Mouse (Mus musculus) T-helper 1 cell (primary cell): ENCODE results near the gene Olfr1309.
"Not testable (repeated sequence)": the region's sequence is repeated elsewhere in the genome, so short reads cannot be mapped to it uniquely, and the experiment has no call there.

ENCODE experiments used
- in situ Hi-C: fragments of 300-600 bp; cut with MboI, MseI; formaldehyde crosslinking; loops from one replicate; pipeline ENCODE4 v1.15.1; 2025; ENCODE audit warnings: high pct_unique_total_duplicates

Gene Olfr1309

GRCm38 (mm10) chr2:111990181-111990580, at the start of gene Olfr1309:
Gene Olfr1309, minus strand, starts transcription at chr2:111990281.
- in situ Hi-C loops: no loop called here

GRCm38 (mm10) chr2:112026971-112027370, 36.9 kb upstream of the Olfr1309 start:
- in situ Hi-C loops: not testable (repeated sequence)

GRCm38 (mm10) chr2:112024312-112024711, 34.2 kb upstream of the Olfr1309 start, which contains the start of gene Olfr1311:
Gene Olfr1311, minus strand, starts transcription at chr2:112024412.
- in situ Hi-C loops: no loop called here

GRCm38 (mm10) chr2:112014900-112015299, 24.8 kb upstream of the Olfr1309 start:
- in situ Hi-C loops: loop anchor here (10.0 kb wide), 1 partner anchor 200 kb away; no protein-coding TSS in a partner anchor

GRCm38 (mm10) chr2:112012608-112013007, 22.5 kb upstream of the Olfr1309 start, which contains the start of gene Olfr1310:
Gene Olfr1310, minus strand, starts transcription at chr2:112012708.
- in situ Hi-C loops: loop anchor here (10.0 kb wide), 1 partner anchor 202 kb away; no protein-coding TSS in a partner anchor

GRCm38 (mm10) chr2:111964844-111965243, 25.2 kb downstream of the Olfr1309 start, which contains the start of gene Olfr1308:
Gene Olfr1308, minus strand, starts transcription at chr2:111964944.
- in situ Hi-C loops: no loop called here

- in situ Hi-C loops: loop anchor here (10.0 kb wide), 1 partner anchor 1975 kb away; no protein-coding TSS in a partner anchor
Observed at GRCm38 (mm10) chr2:111949340-111949739, 40.7 kb downstream of the Olfr1309 start, which contains the start of gene Olfr1307. Gene Olfr1307, minus strand, starts transcription at chr2:111949440.
